Mouse (Mus musculus) ES-Bruce4 (cell line): ENCODE results near the gene Dram1. TPM values are rescaled to one million over a fixed set of nuclear protein-coding genes. Genes with fewer than 3 reads are reported as not detected.
A peak's percentile ranks its signal among the peaks of the same experiment; 100 is the strongest.

Experiments
- H3K27ac ChIP-seq: 2 replicates; pipeline ENCODE4 v1.5.1; 2012; ENCODE audit warnings: low read length, inconsistent platforms; ENCODE audit not compliant: insufficient read depth
- H3K27me3 ChIP-seq: 2 replicates; pipeline ENCODE4 v1.6.1; 2012; ENCODE audit warnings: mild to moderate bottlenecking, low read length, inconsistent platforms; ENCODE audit not compliant: control insufficient read depth, poor library complexity, insufficient read depth, severe bottlenecking
- H3K36me3 ChIP-seq: 2 replicates; pipeline ENCODE4 v1.6.1; 2012; ENCODE audit warnings: inconsistent platforms, mild to moderate bottlenecking, low read length, moderate library complexity; ENCODE audit not compliant: control insufficient read depth, poor library complexity, insufficient read depth, severe bottlenecking
- H3K4me1 ChIP-seq: one replicate; pipeline ENCODE4 v1.8.1; 2011; ENCODE audit warnings: low read length; ENCODE audit not compliant: control insufficient read depth, insufficient read depth
- H3K4me3 ChIP-seq: 2 replicates; pipeline ENCODE4 v1.5.1; 2011; ENCODE audit warnings: low read depth, mild to moderate bottlenecking, low read length
- H3K9ac ChIP-seq: 2 replicates; pipeline ENCODE4 v1.6.1; 2012; ENCODE audit warnings: low read depth, mild to moderate bottlenecking, inconsistent platforms; ENCODE audit not compliant: poor library complexity, severe bottlenecking
- H3K9me3 ChIP-seq: replicated peaks from 2 replicates; pipeline ENCODE4 v1.6.1; 2012; ENCODE audit warnings: mild to moderate bottlenecking, low read length, inconsistent platforms; ENCODE audit not compliant: control insufficient read depth, poor library complexity, insufficient read depth, severe bottlenecking
- CTCF ChIP-seq: IDR thresholded peaks from one replicate; pipeline ENCODE4 v1.8.1; 2011; ENCODE audit warnings: low read depth, low read length
- EP300 ChIP-seq: IDR thresholded peaks from 2 replicates; pipeline ENCODE4 v1.6.1; 2011; ENCODE audit warnings: low read depth, low read length; ENCODE audit not compliant: insufficient read depth
- POLR2A ChIP-seq: IDR thresholded peaks from one replicate; pipeline ENCODE4 v1.8.1; 2011; ENCODE audit warnings: low read length; ENCODE audit not compliant: insufficient read depth
- polyA plus RNA-seq: library from polyadenylated mRNA; stranded (reverse); fragments of >200 nt; gene quantifications from 2 replicates; pipeline ENCODE4 v1.2.4, GENCODE M21; 2011; ENCODE audit warnings: low read depth; ENCODE audit not compliant: missing spikeins, insufficient read depth, insufficient read length

The Dram1 gene
- polyA plus RNA-seq, 1 experiment, result 0.57 TPM

DNA sequence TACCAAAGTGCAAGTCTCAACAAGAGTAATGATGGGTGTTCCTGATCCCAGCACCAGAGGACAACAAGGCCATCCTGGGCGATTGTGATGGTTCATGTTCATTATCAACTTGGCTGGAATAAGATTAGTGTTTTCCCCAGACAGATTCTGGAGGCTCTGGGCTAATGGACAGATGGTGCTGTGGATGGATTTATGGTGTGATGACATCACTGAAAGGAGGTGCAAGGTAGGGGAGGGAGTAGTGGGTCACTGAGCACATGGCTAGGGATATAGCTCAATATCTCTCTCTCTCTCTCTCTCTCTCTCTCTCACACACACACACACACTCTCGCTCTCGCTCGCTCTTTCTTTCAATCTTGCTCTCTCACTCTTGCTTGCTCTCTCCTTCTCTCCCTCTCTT lies 60.7 kb downstream of the Dram1 start:
- Histone ChIP-seq H3K27ac (no peak overlapping the region), H3K9me3 (no peaks in the 10 kb centered on the region), H3K27me3 (no peaks in the 10 kb centered on the region), H3K4me3 (no peak overlapping the region), H3K36me3 (no peaks in the 10 kb centered on the region), H3K9ac (no peak overlapping the region), H3K4me1 (no peaks in the 10 kb centered on the region)
- no peak for TF ChIP-seq POLR2A
- TF ChIP-seq EP300, result no peak
- no peak for TF ChIP-seq CTCF

DNA sequence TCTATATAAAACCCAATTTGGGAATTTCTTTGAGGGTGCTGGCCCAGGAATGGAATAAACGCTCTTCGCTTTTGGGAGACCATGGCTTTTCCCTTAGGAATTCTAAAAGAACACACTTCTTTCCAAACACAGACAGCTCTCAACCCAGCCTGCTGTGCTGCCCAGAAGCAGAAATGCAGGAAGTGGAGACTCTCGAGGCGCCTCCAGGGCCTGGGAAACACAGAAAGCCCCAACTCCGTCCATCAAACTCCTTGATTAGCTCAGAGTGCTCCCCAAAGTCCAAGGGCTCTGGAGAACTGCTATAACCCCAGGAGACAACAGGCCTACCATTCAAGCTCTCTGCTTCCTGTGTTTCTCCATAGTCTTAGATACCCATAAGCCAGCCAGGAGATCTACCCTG lies 61.7 kb downstream of the Dram1 start:
- TF ChIP-seq CTCF (no peak), POLR2A (no peak), EP300 (no peak)
- H3K9ac ChIP-seq, result no peak overlapping the region
- no peaks in the 10 kb centered on the region for H3K4me1 ChIP-seq
- H3K4me3 ChIP-seq, result no peak overlapping the region
- H3K27me3 ChIP-seq, result no peaks in the 10 kb centered on the region
- H3K9me3 ChIP-seq, result no peaks in the 10 kb centered on the region
- H3K36me3 ChIP-seq, result no peaks in the 10 kb centered on the region
- no peak overlapping the region for H3K27ac ChIP-seq

DNA sequence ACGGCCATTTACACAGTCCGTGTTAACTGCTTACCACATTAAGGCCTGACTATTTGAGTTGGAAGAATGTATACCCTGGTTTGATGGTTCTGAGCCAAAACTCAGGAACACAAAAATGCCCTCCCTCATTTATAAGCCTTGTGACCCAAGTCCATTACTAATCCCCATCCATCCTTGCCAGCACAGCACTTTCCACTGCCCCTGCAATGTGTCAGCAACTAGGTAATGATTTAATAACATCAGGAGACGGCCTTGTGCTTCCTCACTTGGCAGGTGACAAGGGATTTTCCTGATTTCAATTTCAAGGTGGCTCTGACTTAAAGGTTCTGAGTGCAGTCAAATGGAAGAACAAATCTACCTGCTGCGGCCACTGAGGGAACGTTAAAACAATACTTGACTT lies 64.0 kb downstream of the Dram1 start:
- no peaks in the 10 kb centered on the region for H3K36me3 ChIP-seq
- H3K4me3 ChIP-seq, result no peak overlapping the region
- TF ChIP-seq POLR2A (no peak), EP300 (no peak), CTCF (no peak)
- H3K27ac ChIP-seq, result no peak overlapping the region
- H3K4me1 ChIP-seq, result no peaks in the 10 kb centered on the region
- no peaks in the 10 kb centered on the region for H3K9me3 ChIP-seq
- no peaks in the 10 kb centered on the region for H3K27me3 ChIP-seq
- no peak overlapping the region for H3K9ac ChIP-seq

DNA sequence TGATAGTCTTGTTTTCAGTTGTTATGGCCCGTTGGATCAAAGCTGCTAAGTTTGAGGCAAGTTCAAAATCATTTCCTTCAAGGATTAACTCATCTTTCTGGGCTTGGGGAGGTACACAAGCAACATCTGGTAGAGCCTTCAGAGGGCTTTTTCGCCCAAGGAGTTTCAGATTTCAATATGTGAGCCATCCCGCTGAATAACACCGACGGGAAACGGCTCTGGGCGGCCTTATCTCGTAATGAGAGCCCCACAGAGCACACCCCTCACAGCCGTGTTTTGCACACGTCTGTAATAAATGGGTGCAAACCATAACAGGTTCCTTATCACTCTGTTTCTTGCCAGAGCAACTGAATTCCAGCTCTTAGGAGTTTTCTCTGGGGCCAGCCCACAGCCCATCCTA lies 69.0 kb downstream of the Dram1 start:
- H3K4me3 ChIP-seq, result no peak overlapping the region
- H3K4me1 ChIP-seq, result no peaks in the 10 kb centered on the region
- TF ChIP-seq POLR2A (no peak), EP300 (no peak), CTCF (no peak)
- no peaks in the 10 kb centered on the region for H3K36me3 ChIP-seq
- no peak overlapping the region for H3K27ac ChIP-seq
- H3K9me3 ChIP-seq, result no peaks in the 10 kb centered on the region
- H3K27me3 ChIP-seq, result no peaks in the 10 kb centered on the region
- no peak overlapping the region for H3K9ac ChIP-seq

DNA sequence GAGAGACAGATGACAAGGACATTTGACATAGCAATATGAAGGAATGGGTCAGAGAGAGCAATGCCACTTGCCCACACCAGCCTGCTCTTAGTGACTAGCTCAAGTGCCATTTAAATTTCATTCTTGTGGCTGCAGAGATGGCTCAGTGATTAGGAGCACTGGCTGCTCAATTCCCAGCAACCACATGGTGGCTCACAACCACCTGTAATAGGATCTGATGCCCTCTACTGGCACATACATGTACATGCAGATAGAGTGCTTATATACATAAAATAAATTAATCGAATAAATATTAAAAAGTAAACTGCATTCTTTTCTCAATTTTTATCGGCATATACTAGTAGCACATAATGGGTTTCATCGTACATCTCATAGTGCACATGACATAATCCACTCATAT lies 72.6 kb downstream of the Dram1 start:
- TF ChIP-seq CTCF (peak; percentile 20), POLR2A (no peak)
- no peak overlapping the region for H3K27ac ChIP-seq
- no peak overlapping the region for H3K9ac ChIP-seq
- no peaks in the 10 kb centered on the region for H3K36me3 ChIP-seq
- no peaks in the 10 kb centered on the region for H3K9me3 ChIP-seq
- no peaks in the 10 kb centered on the region for H3K27me3 ChIP-seq
- no peaks in the 10 kb centered on the region for H3K4me1 ChIP-seq
- H3K4me3 ChIP-seq, result no peak overlapping the region

DNA sequence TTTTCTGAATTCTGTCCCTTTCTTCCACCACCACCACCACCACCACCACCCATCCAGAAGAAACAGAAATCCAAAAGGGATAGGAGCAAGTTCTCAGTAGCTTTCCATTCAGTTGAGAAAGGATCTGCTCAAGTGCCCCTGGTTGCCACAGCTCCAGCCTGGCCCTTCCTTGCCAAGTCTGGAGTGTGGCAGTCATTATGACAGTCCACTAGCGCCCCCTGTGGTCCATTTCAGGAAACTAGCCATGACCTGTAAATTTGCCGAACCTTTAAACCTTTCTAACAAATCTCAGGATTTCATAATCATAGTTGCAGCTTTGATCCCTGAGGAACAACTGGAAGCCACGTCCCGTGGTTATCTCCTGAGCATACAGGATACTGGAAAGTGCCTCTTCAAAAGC lies 74.6 kb downstream of the Dram1 start:
- H3K4me1 ChIP-seq, result no peaks in the 10 kb centered on the region
- H3K27me3 ChIP-seq, result no peaks in the 10 kb centered on the region; the same call in 1 of the 2 replicates
- TF ChIP-seq EP300, result no peak
- peak; percentile 65 for TF ChIP-seq CTCF
- no peak for TF ChIP-seq POLR2A
- no peak overlapping the region for H3K4me3 ChIP-seq
- H3K36me3 ChIP-seq, result no peaks in the 10 kb centered on the region
- H3K9ac ChIP-seq, result no peak overlapping the region
- peaks cover 2% of the 10 kb centered on the region for H3K9me3 ChIP-seq
- H3K27ac ChIP-seq, result no peak overlapping the region
